Mouse (Mus musculus) frontal cortex, postnatal 10 days (tissue): ENCODE results near the gene Rdh5.

Experiments used
- DNase-seq, 2 experiments: peaks; one replicate each; pipeline ENCODE4 v3.0.0; 2022; ENCODE audit warnings: low spot score in 2 of 2, mixed read lengths in 1 of 2

The Rdh5 gene

GRCm38 (mm10) chr10:128929638-128930378, 7.1 kb upstream of the Rdh5 start:
- no peak for DNase-seq

DNA sequence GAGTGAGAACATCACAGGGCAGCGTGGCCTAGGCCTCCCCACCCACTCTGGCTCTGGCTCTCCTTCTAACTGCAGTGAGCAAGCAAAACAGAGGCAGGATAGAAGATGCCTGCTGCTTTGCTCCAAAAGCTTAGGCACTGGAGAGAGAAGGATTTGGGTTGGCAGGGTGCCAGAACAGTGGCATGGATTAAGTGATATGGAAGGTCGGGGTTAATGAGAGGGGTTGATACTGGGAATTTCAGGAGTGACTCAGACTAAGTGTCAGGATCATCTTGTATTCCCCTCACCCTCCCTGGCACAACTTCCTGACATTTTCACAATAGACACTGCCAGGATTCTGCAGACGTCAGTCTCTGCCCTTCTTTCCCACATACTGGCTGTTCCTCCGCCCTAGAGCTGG, 5.7 kb upstream of the Rdh5 start:
- DNase-seq: no peak

- no peak for DNase-seq
These were observed 1.2 kb upstream of the Rdh5 start, which contains the start of gene Bloc1s1 for GRCm38 (mm10) chr10:128923935-128924334. Gene Bloc1s1, minus strand, starts transcription at chr10:128924035.

- DNase-seq: peak; percentile 89 to 94
These were observed 464 bp upstream of the Rdh5 start for GRCm38 (mm10) chr10:128923013-128923691.

- DNase-seq: no peak
These were observed 536 bp downstream of the Rdh5 start for GRCm38 (mm10) chr10:128921883-128922821.

DNA sequence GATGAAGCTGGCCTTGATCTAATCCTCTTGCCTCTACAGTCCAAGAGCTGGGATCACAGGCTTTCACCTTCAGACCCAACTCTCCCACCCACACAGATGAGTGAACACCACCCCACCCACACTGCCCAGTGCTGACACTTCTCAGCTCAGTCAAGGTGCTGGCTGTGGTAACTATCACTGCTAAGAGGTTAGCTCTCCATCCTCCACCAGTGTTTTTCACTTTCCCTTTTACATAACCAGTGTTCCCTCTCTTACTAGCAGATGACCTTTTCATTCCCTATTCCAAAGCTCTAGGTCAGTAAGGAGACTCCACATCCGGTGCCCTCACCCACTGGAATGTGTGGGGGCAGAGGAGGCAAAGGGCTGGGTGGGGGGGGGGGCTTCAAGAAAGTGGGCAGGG, 1.4 kb downstream of the Rdh5 start:
- no peak for DNase-seq

DNA sequence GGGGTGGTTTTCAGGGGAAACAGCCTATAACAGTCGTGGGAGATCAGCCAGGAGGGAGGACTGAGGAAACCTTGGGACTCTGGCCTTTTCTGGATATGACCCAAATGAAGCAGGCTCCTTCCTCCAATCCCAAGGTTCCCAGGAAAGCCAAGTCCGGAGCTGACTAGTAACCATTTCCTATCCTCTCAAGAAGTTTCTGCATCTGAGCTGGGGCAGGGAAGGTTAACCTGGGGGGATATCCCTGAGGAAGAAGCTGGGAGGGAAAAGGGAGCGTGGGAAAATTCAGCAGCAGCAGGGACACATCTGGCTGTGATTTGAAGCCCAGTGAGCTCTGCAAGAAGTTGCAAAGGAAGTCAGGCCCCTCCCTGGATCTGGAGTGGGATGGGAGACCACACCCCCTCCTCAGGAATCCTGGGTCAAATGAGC, 1.9 kb downstream of the Rdh5 start:
- DNase-seq: no peak

DNA sequence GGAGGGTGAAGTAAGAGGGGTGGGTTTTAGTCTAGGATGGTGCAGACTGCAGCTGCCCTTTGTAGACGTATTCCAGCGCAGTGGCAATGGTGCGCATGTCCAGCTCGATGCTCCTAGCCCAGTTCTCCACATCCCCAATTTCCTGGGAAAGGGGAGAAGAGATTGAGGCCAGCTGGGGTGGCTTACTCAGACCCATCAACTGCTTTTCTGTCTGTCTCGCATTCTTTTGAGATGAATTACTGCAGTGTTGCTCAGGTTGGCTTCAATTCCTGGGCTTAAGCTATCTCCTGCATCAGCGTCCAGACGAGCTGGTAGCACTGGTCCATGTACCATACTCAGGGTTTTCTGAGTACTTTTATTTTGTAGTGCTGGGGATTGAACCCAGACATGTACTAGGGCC, 2.7 kb downstream of the Rdh5 start:
- no peak for DNase-seq

GRCm38 (mm10) chr10:128919203-128919631, 3.5 kb downstream of the Rdh5 start:
- DNase-seq: no peak

- peak in 1 of 2 experiments; percentile 48 for DNase-seq
These were observed 4.4 kb downstream of the Rdh5 start for GRCm38 (mm10) chr10:128918246-128918645.

GRCm38 (mm10) chr10:128917400-128917799, 5.3 kb downstream of the Rdh5 start:
- DNase-seq: no peak

DNA sequence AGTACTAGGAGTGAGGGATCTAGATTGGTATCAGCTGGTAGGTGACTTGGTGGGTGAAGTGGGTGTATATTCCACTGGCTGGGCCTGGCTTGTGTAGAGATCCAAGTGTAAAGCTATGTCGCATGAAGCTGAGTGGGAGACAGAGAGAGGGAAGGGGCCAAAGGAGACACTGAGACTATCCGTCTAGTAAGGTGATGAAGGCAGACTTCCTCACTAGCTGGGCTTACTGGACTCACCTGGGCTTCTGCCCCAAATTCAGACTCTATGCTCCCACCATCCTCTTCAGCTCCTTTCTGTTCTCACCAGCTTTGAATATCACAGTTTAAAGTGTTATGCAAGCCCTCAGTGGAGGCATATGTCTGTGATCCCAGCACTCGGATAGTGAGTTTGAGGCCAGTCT, 6.0 kb downstream of the Rdh5 start:
- no peak for DNase-seq

GRCm38 (mm10) chr10:128915550-128915949, 7.1 kb downstream of the Rdh5 start:
- DNase-seq: no peak

DNA sequence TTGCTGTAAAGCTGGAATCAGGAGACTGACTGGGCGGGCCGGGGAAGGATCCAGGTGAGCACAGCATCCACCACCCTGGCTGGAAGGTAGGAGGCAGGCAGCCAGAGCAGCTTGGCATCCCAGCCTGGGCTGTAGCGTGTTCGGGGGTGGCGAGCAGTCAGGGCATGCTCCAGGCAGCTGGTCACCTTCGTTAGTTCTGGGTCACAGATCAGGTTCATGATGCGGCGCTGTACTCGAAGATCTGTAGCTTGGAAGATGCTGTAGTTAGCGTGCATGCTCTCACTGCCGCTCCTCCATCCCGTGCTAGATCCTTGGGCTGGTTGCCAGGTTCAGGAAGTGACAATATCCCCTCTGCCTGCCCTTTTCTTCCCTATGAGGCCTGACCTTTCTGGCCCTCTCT, 9.0 kb downstream of the Rdh5 start:
- DNase-seq: no peak

- DNase-seq: peak in 1 of 2 experiments; percentile 82
These were observed 9.5 kb downstream of the Rdh5 start for GRCm38 (mm10) chr10:128913219-128913618.

GRCm38 (mm10) chr10:128912791-128913190, 9.9 kb downstream of the Rdh5 start:
- DNase-seq: no peak

DNA sequence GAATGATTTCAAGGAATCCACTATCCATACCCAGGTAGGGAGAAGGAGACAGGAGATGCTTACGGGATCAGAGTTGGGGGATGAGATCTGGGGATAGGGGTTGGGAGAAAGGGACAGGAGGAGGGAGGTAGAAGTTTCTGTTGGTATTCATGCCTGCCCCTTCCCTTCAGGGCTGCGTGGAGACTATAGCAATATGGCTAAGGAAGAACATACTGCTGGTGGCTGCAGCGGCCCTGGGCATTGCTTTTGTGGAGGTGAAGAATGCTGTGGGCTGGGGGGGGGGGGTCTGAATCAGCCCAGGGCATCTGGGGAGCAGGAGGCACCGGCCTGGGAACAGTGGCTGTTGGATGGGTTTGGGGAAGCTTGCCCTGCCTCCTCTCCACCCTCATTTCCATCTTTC, 10.4 kb downstream of the Rdh5 start:
- DNase-seq: no peak

DNA sequence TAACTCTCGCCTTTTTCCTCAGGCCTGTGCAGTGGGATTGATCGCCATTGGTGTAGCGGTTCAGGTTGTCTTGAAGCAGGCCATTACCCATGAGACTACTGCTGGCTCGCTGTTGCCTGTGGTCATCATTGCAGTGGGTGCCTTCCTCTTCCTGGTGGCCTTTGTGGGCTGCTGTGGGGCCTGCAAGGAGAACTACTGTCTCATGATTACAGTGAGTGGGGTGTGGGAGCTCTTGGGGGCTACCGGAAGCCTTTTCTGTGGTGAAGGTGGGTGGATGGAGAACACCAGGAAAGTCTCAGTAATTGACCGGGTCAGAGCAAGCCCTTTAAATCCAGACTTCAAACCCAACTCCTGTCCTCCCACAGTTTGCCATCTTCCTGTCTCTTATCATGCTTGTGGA, 11.3 kb downstream of the Rdh5 start:
- DNase-seq: no peak

GRCm38 (mm10) chr10:128910066-128910841, 12.4 kb downstream of the Rdh5 start:
- peak in 1 of 2 experiments; percentile 63 for DNase-seq

DNA sequence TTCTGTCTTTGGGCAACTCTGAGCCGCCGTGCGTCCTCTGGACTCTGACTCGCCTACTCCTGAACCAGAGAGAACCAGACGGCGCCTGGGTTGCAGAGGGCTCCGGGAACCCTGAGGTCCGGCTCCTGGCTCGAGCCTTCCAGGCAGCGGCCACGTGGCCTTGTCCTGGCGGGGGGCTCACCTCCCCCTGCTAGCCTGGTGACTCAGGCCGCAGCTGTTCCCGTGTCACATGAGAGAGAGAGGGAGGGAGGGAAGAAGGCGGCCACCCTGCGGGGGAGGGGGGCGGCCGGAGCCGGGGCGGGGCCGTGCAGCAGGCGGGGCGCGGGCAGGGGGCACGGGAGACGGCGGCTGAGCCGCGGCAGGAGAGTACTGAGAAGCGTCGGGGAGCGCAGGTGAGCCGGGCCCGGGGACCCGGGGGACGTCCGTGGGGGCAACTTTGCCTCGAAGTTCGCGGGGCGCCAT, 13.1 kb downstream of the Rdh5 start:
- DNase-seq: peak; percentile 72 to 78

DNA sequence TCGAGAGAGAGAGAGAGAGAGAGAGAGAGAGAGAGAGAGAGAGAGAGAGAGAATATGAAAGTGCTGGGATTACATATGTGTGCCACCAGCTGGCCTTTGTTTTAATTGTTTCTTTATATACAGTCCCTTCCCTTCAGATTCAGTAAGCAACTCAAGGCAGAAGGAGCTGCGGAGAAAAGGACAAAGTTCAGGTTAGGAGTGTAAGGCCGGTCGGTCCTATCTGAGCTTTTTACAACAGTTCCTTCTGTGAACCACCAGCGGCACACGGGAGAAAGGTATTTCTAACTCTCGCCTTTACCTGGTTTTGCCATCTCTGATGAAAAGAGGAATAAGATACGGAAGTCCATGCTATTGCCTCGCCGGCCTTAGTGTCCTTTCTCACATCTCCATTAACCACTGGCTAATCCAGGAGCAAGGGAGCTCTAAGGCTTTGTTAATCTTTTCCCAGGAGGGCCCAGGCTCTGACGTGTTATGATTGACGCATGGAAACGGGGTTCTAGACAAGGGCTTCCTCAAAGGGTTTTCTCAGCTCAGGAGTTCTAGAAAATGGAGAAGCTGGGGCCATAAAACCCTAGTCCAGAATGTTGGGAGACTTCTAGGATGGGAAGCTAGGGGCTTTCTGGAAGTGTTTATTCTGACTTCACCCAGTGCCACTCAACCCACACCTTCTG, 13.8 kb downstream of the Rdh5 start:
- no peak for DNase-seq
